Mouse (Mus musculus) Muller cell, postnatal 12 days (primary cell): Measurements from ENCODE around the gene Dock10.

Experiments used
- DNase-seq: peaks from one replicate; pipeline ENCODE4 v3.0.0-alpha.2; 2015; ENCODE audit errors: inconsistent ontology term

Gene Dock10

GRCm38 (mm10) chr1:80659465-80660245 is 98.7 kb downstream of the Dock10 start:
- no peak for DNase-seq

- DNase-seq = no peak
Measured at GRCm38 (mm10) chr1:80656389-80656788, 101.9 kb downstream of the Dock10 start.

- DNase-seq = no peak
Measured at GRCm38 (mm10) chr1:80655854-80656253, 102.5 kb downstream of the Dock10 start.

- DNase-seq = no peak
Measured at GRCm38 (mm10) chr1:80655195-80655594, 103.1 kb downstream of the Dock10 start.

- peak; percentile 74 for DNase-seq
Measured at GRCm38 (mm10) chr1:80654177-80654576, 104.2 kb downstream of the Dock10 start.

- DNase-seq = no peak
Measured at GRCm38 (mm10) chr1:80652803-80653202, 105.5 kb downstream of the Dock10 start.

- DNase-seq = no peak
Measured at GRCm38 (mm10) chr1:80652083-80652482, 106.2 kb downstream of the Dock10 start.

- no peak for DNase-seq
Measured at GRCm38 (mm10) chr1:80646602-80647001, 111.7 kb downstream of the Dock10 start.

GRCm38 (mm10) chr1:80643866-80644451 is 114.4 kb downstream of the Dock10 start:
- DNase-seq = no peak

- peak; percentile 46 for DNase-seq
Measured at GRCm38 (mm10) chr1:80641832-80642231, 116.5 kb downstream of the Dock10 start.

- DNase-seq = no peak
Measured at GRCm38 (mm10) chr1:80641288-80641687, 117.0 kb downstream of the Dock10 start.

GRCm38 (mm10) chr1:80639553-80639952 is 118.8 kb downstream of the Dock10 start:
- DNase-seq = no peak

- peak; percentile 66 for DNase-seq
Measured at GRCm38 (mm10) chr1:80637214-80637705, 121.1 kb downstream of the Dock10 start.

GRCm38 (mm10) chr1:80635825-80636224 is 122.5 kb downstream of the Dock10 start:
- no peak for DNase-seq

- DNase-seq = no peak
Measured at GRCm38 (mm10) chr1:80633536-80633935, 124.8 kb downstream of the Dock10 start.

GRCm38 (mm10) chr1:80630179-80631149 is 127.9 kb downstream of the Dock10 start:
- DNase-seq = no peak

GRCm38 (mm10) chr1:80628054-80628453 is 130.3 kb downstream of the Dock10 start:
- no peak for DNase-seq

GRCm38 (mm10) chr1:80626800-80627199 is 131.5 kb downstream of the Dock10 start:
- DNase-seq = no peak

GRCm38 (mm10) chr1:80625371-80625770 is 133.0 kb downstream of the Dock10 start:
- no peak for DNase-seq

GRCm38 (mm10) chr1:80624552-80624951 is 133.8 kb downstream of the Dock10 start:
- no peak for DNase-seq

GRCm38 (mm10) chr1:80622646-80623045 is 135.7 kb downstream of the Dock10 start:
- DNase-seq = no peak

GRCm38 (mm10) chr1:80619100-80619499 is 139.2 kb downstream of the Dock10 start:
- no peak for DNase-seq
